Mouse (Mus musculus): Measurements from ENCODE around the gene Tmc1.

Gene Tmc1

GRCm38 (mm10) chr19:20953874-20954273, at the start of gene Tmc1:
Gene Tmc1 (minus strand): TSS chr19:20954202.
- DNase-seq (ENCODE audit: extremely low read depth, low read depth, low spot score): no peak

DNA sequence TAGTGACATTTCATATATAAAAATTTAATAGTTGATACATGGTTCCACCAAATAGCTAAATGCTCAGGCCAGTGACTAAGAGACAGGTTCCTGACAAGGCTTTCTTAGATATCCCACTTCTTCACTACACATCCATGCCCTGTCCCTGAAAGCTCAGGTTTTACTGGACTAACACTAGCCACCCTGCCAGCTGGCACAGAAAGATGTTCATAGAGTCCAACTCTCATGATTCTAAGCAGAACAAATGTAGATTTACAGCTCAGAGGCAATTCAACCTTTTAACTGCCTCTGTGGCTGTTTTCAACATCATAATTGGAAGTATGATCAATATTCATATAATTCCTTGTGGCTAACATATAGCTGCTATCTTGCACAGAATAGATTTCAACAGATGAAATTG, 47.5 kb upstream of the Tmc1 start:
- DNase-seq (ENCODE audit: extremely low read depth, low read depth, low spot score): peak; percentile 57

DNA sequence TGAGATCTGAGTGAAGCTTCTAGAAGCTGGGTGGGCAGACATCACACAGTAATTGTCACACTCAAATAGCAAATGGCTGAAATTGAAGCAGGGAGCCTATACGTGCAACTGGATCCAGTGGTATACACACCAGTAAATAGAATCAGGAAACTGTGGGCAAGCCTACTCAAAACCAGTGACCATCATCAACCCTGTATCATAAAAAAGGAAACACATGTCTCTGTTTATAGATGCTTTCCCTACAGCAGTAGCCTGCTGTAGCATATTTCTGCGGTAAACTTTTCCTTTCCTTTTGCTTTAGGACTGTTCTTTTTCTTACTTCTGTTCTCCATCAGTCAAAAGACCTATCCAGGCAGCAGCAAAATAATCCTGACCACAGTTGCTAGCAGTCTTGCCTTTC, 25.2 kb upstream of the Tmc1 start:
- DNase-seq (ENCODE audit: extremely low read depth, low read depth, low spot score): no peak

- peak; percentile 25 for DNase-seq (ENCODE audit: extremely low read depth, low read depth, low spot score)
These were observed 24.1 kb upstream of the Tmc1 start for GRCm38 (mm10) chr19:20978148-20978547.

DNA sequence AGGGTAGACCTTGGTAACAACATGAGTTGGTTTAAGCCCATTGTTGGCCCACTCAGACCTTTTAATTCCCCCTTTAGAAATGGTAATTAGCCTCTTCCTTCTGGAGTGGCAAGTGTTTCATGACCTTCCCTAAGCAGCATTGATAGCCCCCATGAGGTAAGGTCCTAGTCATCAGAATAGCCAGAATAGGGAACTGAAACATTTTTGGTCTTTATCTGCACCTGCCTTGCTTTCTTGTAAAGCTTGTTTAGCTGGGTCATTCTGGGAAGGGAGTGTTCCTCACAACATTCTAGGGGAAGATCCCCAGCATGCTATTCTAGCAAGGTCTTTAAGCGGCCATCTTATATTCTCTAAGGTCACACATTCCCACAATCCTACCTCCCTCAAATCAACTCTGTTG, 17.9 kb upstream of the Tmc1 start:
- no peak for DNase-seq (ENCODE audit: extremely low read depth, low read depth, low spot score)

GRCm38 (mm10) chr19:20954815-20955214, 813 bp upstream of the Tmc1 start:
- DNase-seq (ENCODE audit: extremely low read depth, low read depth, low spot score): peak; percentile 37

DNA sequence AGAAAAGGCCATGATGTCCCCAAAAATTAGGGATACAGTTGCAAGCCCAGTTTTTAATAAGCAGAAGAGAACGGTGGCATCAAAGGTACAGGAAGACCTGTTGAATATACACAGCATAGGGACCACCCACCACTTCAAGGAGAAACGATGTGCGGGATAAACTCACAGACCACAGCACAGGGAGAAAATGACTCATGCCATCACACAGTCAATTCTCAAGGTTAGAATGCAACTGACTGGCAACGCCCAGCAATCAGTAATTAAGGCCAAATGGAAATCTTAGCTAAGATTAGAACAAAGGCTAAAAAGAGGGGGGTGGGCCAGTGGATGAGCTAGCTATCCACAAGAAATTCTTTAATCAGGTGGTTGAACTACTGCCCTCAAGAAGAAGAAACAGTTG, 9.6 kb downstream of the Tmc1 start:
- no peak for DNase-seq (ENCODE audit: extremely low read depth, low read depth, low spot score)

DNA sequence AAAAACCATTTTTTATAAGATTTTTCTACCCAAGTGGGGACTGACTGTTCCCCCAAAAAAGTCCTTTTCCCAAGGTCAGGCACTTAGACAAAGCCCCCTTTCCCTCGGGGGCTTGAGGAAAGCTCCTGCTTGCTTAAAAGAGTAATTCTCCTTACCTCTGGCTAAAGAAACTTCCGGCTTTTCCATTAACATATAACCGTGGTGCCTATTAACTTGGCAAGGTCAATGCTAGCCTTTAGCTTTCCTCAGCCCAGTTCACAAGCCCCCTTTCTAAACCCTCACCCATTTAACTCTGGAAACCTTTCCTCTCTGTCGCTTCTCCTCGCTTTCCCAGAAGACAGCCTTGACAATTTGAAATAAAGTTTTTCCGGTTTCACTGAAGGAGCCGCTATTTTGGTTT, 29.7 kb downstream of the Tmc1 start:
- DNase-seq (ENCODE audit: extremely low read depth, low read depth, low spot score): no peak

DNA sequence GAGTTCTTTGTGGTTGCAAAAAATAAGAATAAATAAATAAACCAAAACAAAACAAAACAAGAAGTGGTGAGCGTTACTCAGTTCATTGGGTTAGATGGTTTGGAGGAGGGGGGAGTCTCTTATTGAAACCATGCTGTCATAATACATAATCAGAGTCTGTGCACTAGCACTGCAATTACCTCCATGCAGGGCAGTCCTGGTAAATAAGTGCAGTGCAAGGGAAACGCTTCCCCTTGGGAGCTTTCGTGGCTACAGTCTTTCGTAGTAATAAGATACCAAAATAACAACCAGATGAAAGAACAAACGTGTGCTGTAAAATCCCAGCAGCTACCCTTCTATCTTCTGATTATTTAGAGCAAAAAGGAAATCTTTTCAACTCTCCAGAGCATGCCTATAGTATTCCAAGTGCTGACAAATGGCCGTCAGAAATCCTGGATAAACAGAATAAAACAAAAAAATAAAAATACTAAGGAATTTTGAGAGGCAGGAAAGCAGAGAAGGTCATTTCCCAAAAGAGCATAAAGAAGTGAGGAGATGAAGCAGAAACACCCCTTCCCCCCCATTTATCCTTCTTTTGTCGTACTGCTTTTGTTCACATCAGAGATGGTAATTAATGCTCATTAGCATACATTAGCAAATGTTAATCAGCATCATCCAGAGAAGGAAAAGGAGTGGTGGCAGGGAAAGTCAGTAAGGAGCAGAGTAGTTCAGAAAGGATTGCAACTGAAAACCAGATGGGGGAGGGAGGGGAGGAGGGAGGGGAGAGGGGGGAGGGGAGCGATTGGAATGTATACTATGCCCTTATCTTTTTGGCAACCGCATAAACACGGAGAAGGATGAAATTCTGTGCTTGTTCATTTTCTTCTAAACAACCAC, 30.4 kb downstream of the Tmc1 start:
- no peak for DNase-seq (ENCODE audit: extremely low read depth, low read depth, low spot score)

DNA sequence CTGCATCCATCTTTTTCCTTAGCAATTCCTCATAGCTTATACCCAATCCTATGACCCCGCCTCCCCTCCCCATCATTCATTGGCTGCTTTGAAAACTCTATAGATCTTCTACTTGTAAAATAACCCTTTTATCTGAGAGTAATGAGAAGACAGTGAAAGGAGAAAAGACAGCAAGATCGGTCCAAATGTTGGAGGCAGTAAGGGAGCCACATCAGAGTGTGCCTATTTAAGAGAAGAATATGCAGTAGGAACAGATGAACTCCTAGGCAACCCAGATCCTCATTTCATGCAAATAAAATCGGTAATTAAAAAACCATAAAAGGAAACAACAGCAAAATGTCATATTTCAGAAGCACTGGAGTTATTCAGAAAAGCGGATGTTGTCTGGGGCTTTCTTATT, 35.8 kb downstream of the Tmc1 start:
- no peak for DNase-seq (ENCODE audit: extremely low read depth, low read depth, low spot score)

GRCm38 (mm10) chr19:20915151-20915550, 38.9 kb downstream of the Tmc1 start:
- DNase-seq (ENCODE audit: extremely low read depth, low read depth, low spot score): no peak

- DNase-seq (ENCODE audit: extremely low read depth, low read depth, low spot score): peak; percentile 66
These were observed 43.6 kb downstream of the Tmc1 start for GRCm38 (mm10) chr19:20910356-20910755.

DNA sequence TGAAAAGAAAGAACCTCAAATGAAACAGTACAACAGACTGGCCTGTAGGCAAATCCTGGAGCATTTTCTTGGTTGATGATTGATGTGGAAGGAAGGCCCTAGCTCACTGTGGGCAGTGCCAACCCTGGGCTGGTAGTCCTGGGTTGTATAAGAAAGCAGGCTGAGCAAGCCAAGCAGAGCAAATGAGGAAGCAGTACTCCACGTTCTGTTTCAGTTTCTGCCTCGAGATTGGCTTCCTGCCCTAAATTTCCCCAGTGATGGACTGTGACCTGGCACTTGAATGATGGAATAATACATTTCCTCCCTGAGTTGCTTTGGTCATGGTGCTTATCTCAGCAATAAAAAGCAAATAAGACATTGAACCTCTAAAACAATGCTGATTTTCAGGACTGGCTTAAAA, 72.8 kb downstream of the Tmc1 start:
- no peak for DNase-seq (ENCODE audit: extremely low read depth, low read depth, low spot score)

DNA sequence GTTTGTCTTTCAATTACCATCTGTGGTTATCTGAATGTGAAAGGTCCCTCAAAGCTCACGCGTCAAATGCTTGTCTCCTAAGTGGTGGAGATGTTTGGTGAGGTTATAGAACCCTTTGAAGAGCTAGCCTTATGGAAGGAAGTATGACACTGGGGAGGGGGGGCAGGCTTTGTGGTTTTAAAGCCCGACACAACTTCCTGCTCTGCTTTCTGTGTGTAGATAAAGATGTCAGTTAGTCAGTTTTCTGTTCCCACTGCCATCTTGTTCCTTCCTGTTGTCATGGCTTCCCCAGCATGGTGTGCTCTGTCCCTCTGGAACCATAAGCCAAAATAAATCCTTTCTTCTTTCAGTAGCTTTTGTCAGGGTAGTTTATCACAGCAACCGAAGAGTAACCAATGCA, 78.1 kb downstream of the Tmc1 start:
- DNase-seq (ENCODE audit: extremely low read depth, low read depth, low spot score): no peak

DNA sequence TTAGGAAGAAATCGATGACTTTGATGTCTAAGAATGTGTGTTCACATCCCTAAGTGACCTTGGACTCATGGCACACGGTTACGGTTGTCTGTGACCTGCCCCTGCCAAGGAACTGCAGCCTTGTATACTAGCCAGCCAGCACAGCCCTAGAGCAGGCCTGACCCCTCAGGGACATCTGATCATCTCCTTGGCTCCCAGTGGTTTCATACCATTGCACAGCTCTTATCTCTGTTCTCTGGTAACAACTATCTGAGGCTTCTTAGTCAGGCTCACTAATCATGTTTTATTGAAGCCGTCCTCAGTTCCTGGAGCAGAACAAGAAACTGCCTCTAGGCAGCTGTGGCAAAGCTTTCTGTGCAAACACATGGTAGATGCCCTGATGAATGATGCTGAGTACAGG, 92.2 kb downstream of the Tmc1 start:
- DNase-seq (ENCODE audit: extremely low read depth, low read depth, low spot score): no peak

- DNase-seq (ENCODE audit: extremely low read depth, low read depth, low spot score): no peak
These were observed 93.7 kb downstream of the Tmc1 start for GRCm38 (mm10) chr19:20860270-20860669.

- no peak for DNase-seq (ENCODE audit: extremely low read depth, low read depth, low spot score)
These were observed 96.2 kb downstream of the Tmc1 start for GRCm38 (mm10) chr19:20857819-20858218.

GRCm38 (mm10) chr19:20848906-20849305, 105.1 kb downstream of the Tmc1 start:
- no peak for DNase-seq (ENCODE audit: extremely low read depth, low read depth, low spot score)

- DNase-seq (ENCODE audit: extremely low read depth, low read depth, low spot score): no peak
These were observed 106.4 kb downstream of the Tmc1 start for GRCm38 (mm10) chr19:20847476-20848073.

DNA sequence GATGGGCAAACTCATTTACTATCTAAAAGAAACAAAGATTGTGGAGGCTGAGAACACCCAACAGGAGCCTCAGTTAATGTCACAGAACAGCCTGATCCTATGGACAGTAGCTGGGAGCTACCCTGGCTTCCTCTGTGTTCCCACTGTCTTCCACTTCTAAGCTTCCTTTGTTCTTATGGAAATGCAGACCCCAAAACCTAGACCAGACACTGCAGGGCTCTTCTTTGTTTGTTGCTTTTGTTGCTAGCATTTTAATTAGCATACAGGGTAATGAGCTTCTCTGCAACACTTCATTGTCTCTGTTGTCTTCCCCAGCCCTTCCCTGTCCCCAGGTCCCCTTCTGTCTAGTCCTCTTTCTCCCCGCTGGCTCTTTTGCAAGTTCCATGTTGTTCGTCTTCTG, 116.6 kb downstream of the Tmc1 start:
- DNase-seq (ENCODE audit: extremely low read depth, low read depth, low spot score): no peak

GRCm38 (mm10) chr19:20836055-20836845, 117.8 kb downstream of the Tmc1 start:
- DNase-seq (ENCODE audit: extremely low read depth, low read depth, low spot score): no peak

GRCm38 (mm10) chr19:20834895-20835294, 119.1 kb downstream of the Tmc1 start:
- DNase-seq (ENCODE audit: extremely low read depth, low read depth, low spot score): no peak
